Mouse (Mus musculus) myocyte (in vitro differentiated cells): ENCODE measurements at regions not wholly inside any gene's neighbourhood (a gene's known extent, or its start where the extent isn't known, plus 50 kb on each side); places are given as distances from the start of the nearest gene placed in this dataset.

Experiments
- H3K27me3 ChIP-seq: one replicate; pipeline ENCODE4 v1.6.1; 2011; ENCODE audit not compliant: control insufficient read depth, insufficient read depth, insufficient read length
- H3K36me3 ChIP-seq: one replicate; pipeline ENCODE4 v1.6.1; 2011; ENCODE audit not compliant: control insufficient read depth, insufficient read depth
- H3K4me2 ChIP-seq: one replicate; pipeline ENCODE4 v1.6.1; 2011; ENCODE audit warnings: low read depth, control low read depth
- H3K4me3 ChIP-seq: one replicate; pipeline ENCODE4 v1.5.1; 2011; ENCODE audit warnings: mild to moderate bottlenecking, control low read depth, moderate library complexity
- H3K79me2 ChIP-seq: one replicate; pipeline ENCODE4 v1.6.1; 2011; ENCODE audit not compliant: control insufficient read depth, insufficient read depth
- H3ac ChIP-seq: one replicate; pipeline ENCODE4 v1.6.1; 2011; ENCODE audit not compliant: control insufficient read depth, insufficient read length
- CEBPB ChIP-seq: IDR thresholded peaks from 2 replicates; pipeline ENCODE4 v1.6.1; 2011; ENCODE audit warnings: mild to moderate bottlenecking, moderate library complexity; ENCODE audit not compliant: poor library complexity, insufficient read depth, severe bottlenecking
- E2F4 ChIP-seq: IDR thresholded peaks from one replicate; pipeline ENCODE4 v1.6.1; 2011; ENCODE audit warnings: mild to moderate bottlenecking, control low read depth, moderate library complexity; ENCODE audit not compliant: insufficient read depth
- MAX ChIP-seq: IDR thresholded peaks from one replicate; pipeline ENCODE4 v1.6.1; 2011; ENCODE audit warnings: low read depth, mild to moderate bottlenecking, control low read depth
- MYOD1 ChIP-seq, 3 experiments: IDR thresholded peaks; one replicate each; pipeline ENCODE4 v1.6.1; 2011; ENCODE audit warnings: control low read depth in 2 of 3, low read depth in 2 of 3, mild to moderate bottlenecking in 2 of 3, moderate library complexity in 1 of 3; ENCODE audit not compliant: insufficient read length in 2 of 3, control insufficient read depth in 1 of 3
- MYOG ChIP-seq, 3 experiments: IDR thresholded peaks; one replicate each; pipeline ENCODE4 v1.6.1; 2011; ENCODE audit warnings: control low read depth in 2 of 3, low read depth in 2 of 3, mild to moderate bottlenecking in 2 of 3; ENCODE audit not compliant: insufficient read length in 2 of 3, control insufficient read depth in 1 of 3, insufficient read depth in 1 of 3
- POLR2A ChIP-seq: IDR thresholded peaks from one replicate; pipeline ENCODE4 v1.6.1; 2011; ENCODE audit warnings: low read depth, mild to moderate bottlenecking, control low read depth, moderate library complexity; ENCODE audit not compliant: insufficient read length
- POLR2AphosphoS2 ChIP-seq: IDR thresholded peaks from one replicate; pipeline ENCODE4 v1.6.1; 2011; ENCODE audit warnings: low read depth, control low read depth; ENCODE audit not compliant: insufficient read length
- REST ChIP-seq: IDR thresholded peaks from one replicate; pipeline ENCODE4 v1.6.1; 2011; ENCODE audit warnings: mild to moderate bottlenecking, control low read depth, moderate library complexity; ENCODE audit not compliant: insufficient read depth, insufficient read length
- SRF ChIP-seq: IDR thresholded peaks from one replicate; pipeline ENCODE4 v1.6.1; 2011; ENCODE audit warnings: low read depth; ENCODE audit not compliant: control insufficient read depth, insufficient read length
- TCF12 ChIP-seq: IDR thresholded peaks from one replicate; pipeline ENCODE4 v1.6.1; 2011; ENCODE audit warnings: mild to moderate bottlenecking, control low read depth; ENCODE audit not compliant: poor library complexity, insufficient read depth, severe bottlenecking
- TCF3 ChIP-seq: IDR thresholded peaks from one replicate; pipeline ENCODE4 v1.6.1; 2011; ENCODE audit warnings: low read depth, control low read depth; ENCODE audit not compliant: insufficient read length
- USF1 ChIP-seq: IDR thresholded peaks from one replicate; pipeline ENCODE4 v1.6.1; 2011; ENCODE audit warnings: low read depth, mild to moderate bottlenecking, control low read depth, moderate library complexity

GRCm38 (mm10) chr13:44317596-44317995 is 411.7 kb upstream of the Jarid2 start:
- Histone ChIP-seq H3K4me3 (no peak overlapping the region), H3K79me2 (no peaks in the 10 kb centered on the region), H3K4me2 (no peak overlapping the region), H3ac (no peak overlapping the region), H3K36me3 (no peaks in the 10 kb centered on the region), H3K27me3 (no peaks in the 10 kb centered on the region)
- TF ChIP-seq SRF (no peak), POLR2AphosphoS2 (no peak), MAX (no peak), REST (no peak), TCF3 (no peak), TCF12 (no peak), USF1 (no peak)

GRCm38 (mm10) chr13:44319101-44319500 is 410.2 kb upstream of the Jarid2 start:
- TF ChIP-seq E2F4 (no peak), SRF (no peak), MAX (no peak), MYOG (IDR thresholded peaks at IDR 0.05; ENCODE audit: control insufficient read depth in 1 of 3, insufficient read depth in 1 of 3, insufficient read length in 2 of 3, low read depth in 2 of 3) (no peak), TCF12 (no peak), POLR2A (no peak), REST (no peak), CEBPB (no peak), TCF3 (no peak), POLR2AphosphoS2 (no peak), USF1 (no peak), MYOD1 (IDR thresholded peaks at IDR 0.05; ENCODE audit: control insufficient read depth in 1 of 3, insufficient read length in 2 of 3, low read depth in 2 of 3) (no peak)
- Histone ChIP-seq H3K27me3 (no peaks in the 10 kb centered on the region), H3K36me3 (no peaks in the 10 kb centered on the region), H3K4me3 (no peak overlapping the region), H3ac (no peak overlapping the region), H3K79me2 (no peaks in the 10 kb centered on the region), H3K4me2 (no peak overlapping the region)

GRCm38 (mm10) chr13:44319511-44319910 is 409.8 kb upstream of the Jarid2 start:
- Histone ChIP-seq H3ac (no peak overlapping the region), H3K4me2 (no peak overlapping the region), H3K27me3 (no peaks in the 10 kb centered on the region), H3K79me2 (no peaks in the 10 kb centered on the region), H3K36me3 (no peaks in the 10 kb centered on the region), H3K4me3 (no peak overlapping the region)
- TF ChIP-seq MAX (no peak), E2F4 (no peak), REST (no peak)

- no peak overlapping the region for H3K4me3 ChIP-seq
- H3K36me3 ChIP-seq = no peaks in the 10 kb centered on the region
- no peak overlapping the region for H3ac ChIP-seq
- no peaks in the 10 kb centered on the region for H3K27me3 ChIP-seq
- no peaks in the 10 kb centered on the region for H3K79me2 ChIP-seq
- H3K4me2 ChIP-seq = no peak overlapping the region
- TF ChIP-seq MYOG (IDR thresholded peaks at IDR 0.05; ENCODE audit: control insufficient read depth in 1 of 3, insufficient read depth in 1 of 3, insufficient read length in 2 of 3, low read depth in 2 of 3) (no peak), TCF3 (no peak), CEBPB (no peak), SRF (no peak), POLR2A (no peak), MYOD1 (IDR thresholded peaks at IDR 0.05; ENCODE audit: control insufficient read depth in 1 of 3, insufficient read length in 2 of 3, low read depth in 2 of 3) (no peak), POLR2AphosphoS2 (no peak), TCF12 (no peak), REST (no peak), USF1 (no peak), MAX (no peak), E2F4 (no peak)
Observed at GRCm38 (mm10) chr13:44320311-44320710, 409.0 kb upstream of the Jarid2 start.

- no peaks in the 10 kb centered on the region for H3K36me3 ChIP-seq
- peak overlapping the region; percentile 15 for H3K4me2 ChIP-seq
- no peaks in the 10 kb centered on the region for H3K27me3 ChIP-seq
- H3K4me3 ChIP-seq = no peak overlapping the region
- no peak overlapping the region for H3ac ChIP-seq
- TF ChIP-seq E2F4 (no peak), SRF (no peak), CEBPB (no peak), USF1 (no peak), TCF3 (no peak), TCF12 (no peak), REST (no peak), MYOG (IDR thresholded peaks at IDR 0.05; ENCODE audit: control insufficient read depth in 1 of 3, insufficient read depth in 1 of 3, insufficient read length in 2 of 3, low read depth in 2 of 3) (no peak), POLR2AphosphoS2 (no peak), POLR2A (no peak), MYOD1 (IDR thresholded peaks at IDR 0.05; ENCODE audit: control insufficient read depth in 1 of 3, insufficient read length in 2 of 3, low read depth in 2 of 3) (no peak), MAX (no peak)
- no peaks in the 10 kb centered on the region for H3K79me2 ChIP-seq
Observed at GRCm38 (mm10) chr13:44321009-44321596, 408.2 kb upstream of the Jarid2 start.
